Mouse (Mus musculus) small intestine, adult 2 months (tissue): ENCODE data around the gene Piwil1. TPM values are rescaled to one million over a fixed set of nuclear protein-coding genes. Genes with fewer than 3 reads are reported as not detected.
"Not testable (repeated sequence)": the region's sequence is repeated elsewhere in the genome, so short reads cannot be mapped to it uniquely, and the experiment has no call there.

Experiments
- H3K27ac ChIP-seq: fragments of 200-500 bp; 2 replicates; pipeline ENCODE4 v1.5.1; 2012; ENCODE audit warnings: low read depth, low read length, control low read depth, inconsistent platforms; ENCODE audit not compliant: insufficient read depth
- H3K27me3 ChIP-seq: fragments of 200-500 bp; 2 replicates; pipeline ENCODE4 v1.6.1; 2012; ENCODE audit warnings: mild to moderate bottlenecking, moderate library complexity, low read length, inconsistent platforms; ENCODE audit not compliant: control insufficient read depth, insufficient read depth
- H3K36me3 ChIP-seq: fragments of 200-500 bp; 2 replicates; pipeline ENCODE4 v1.6.1; 2012; ENCODE audit warnings: mild to moderate bottlenecking, low read length, control low read depth, inconsistent platforms; ENCODE audit not compliant: control insufficient read depth, insufficient read depth
- H3K4me1 ChIP-seq: fragments of 200-500 bp; 2 replicates; pipeline ENCODE4 v1.6.1; 2012; ENCODE audit warnings: low read length, inconsistent platforms, mixed read lengths; ENCODE audit not compliant: control insufficient read depth, insufficient read depth, insufficient read length
- H3K4me3 ChIP-seq: fragments of 200-500 bp; 2 replicates; pipeline ENCODE4 v1.5.1; 2012; ENCODE audit warnings: low read depth, mild to moderate bottlenecking, control low read depth, inconsistent platforms, low read length, moderate library complexity
- CTCF ChIP-seq: fragments of 200-500 bp; IDR thresholded peaks from 2 replicates; pipeline ENCODE4 v1.5.1; 2012; ENCODE audit warnings: low read depth, mild to moderate bottlenecking, control low read depth, inconsistent platforms, low read length, moderate library complexity, mixed read lengths; ENCODE audit not compliant: insufficient replicate concordance, insufficient read length; ENCODE audit errors: extremely low read depth
- POLR2A ChIP-seq: fragments of 200-500 bp; IDR thresholded peaks from 2 replicates; pipeline ENCODE4 v1.6.1; 2012; ENCODE audit warnings: low read depth, mild to moderate bottlenecking, control low read depth, inconsistent platforms, low read length, moderate library complexity
- WGBS: fragments of 180-500 bp; shearing (Covaris S2); methylation state at CpG from one replicate; pipeline ENCODE4 v1.1.7; 2018; 5-methylcytosine and 5-hydroxymethylcytosine counted together
- polyA plus RNA-seq: library from polyadenylated mRNA; depleted of rRNA; stranded (reverse); fragments of >200 nt; gene quantifications from 2 replicates; pipeline ENCODE4 v1.2.3, GENCODE M21; 2012

The Piwil1 gene
- polyA plus RNA-seq, 1 experiment = not detected

GRCm38 (mm10) chr5:128710596-128710995, 8.3 kb downstream of the Piwil1 start:
- Histone ChIP-seq H3K4me1 (no peaks in the 10 kb centered on the region), H3K36me3 (no peaks in the 10 kb centered on the region), H3K4me3 (no peak overlapping the region), H3K27ac (no peak overlapping the region), H3K27me3 (no peaks in the 10 kb centered on the region)
- TF ChIP-seq POLR2A = no peak
- no peak for TF ChIP-seq CTCF
- WGBS = 30% methylated on average over 8 of the region's 8 CpGs

- Histone ChIP-seq H3K27me3 (no peaks in the 10 kb centered on the region), H3K4me3 (no peak overlapping the region), H3K4me1 (no peaks in the 10 kb centered on the region), H3K27ac (no peak overlapping the region), H3K36me3 (no peaks in the 10 kb centered on the region)
- WGBS = 84% methylated on average over 6 of the region's 6 CpGs
- TF ChIP-seq POLR2A (no peak), CTCF (no peak)
These were observed 9.5 kb downstream of the Piwil1 start for GRCm38 (mm10) chr5:128711847-128712246.

GRCm38 (mm10) chr5:128715171-128715570, 12.8 kb downstream of the Piwil1 start:
- no peak for TF ChIP-seq POLR2A
- no peak for TF ChIP-seq CTCF
- Histone ChIP-seq H3K4me1 (no peaks in the 10 kb centered on the region), H3K27ac (no peak overlapping the region), H3K36me3 (no peaks in the 10 kb centered on the region), H3K27me3 (no peaks in the 10 kb centered on the region), H3K4me3 (no peak overlapping the region)
- 76% methylated on average over 16 of the region's 16 CpGs for WGBS

- WGBS = 88% methylated on average over 11 of the region's 11 CpGs
- not testable (repeated sequence) for H3K36me3 ChIP-seq, H3K4me3 ChIP-seq, H3K4me1 ChIP-seq, H3K27ac ChIP-seq, H3K27me3 ChIP-seq
These were observed 18.1 kb downstream of the Piwil1 start for GRCm38 (mm10) chr5:128720461-128720860.

- no peaks in the 10 kb centered on the region for H3K27me3 ChIP-seq
- H3K4me3 ChIP-seq = no peak overlapping the region
- H3K4me1 ChIP-seq = no peaks in the 10 kb centered on the region
- WGBS = 76% methylated on average over 5 of the region's 5 CpGs
- no peak overlapping the region for H3K27ac ChIP-seq
- TF ChIP-seq POLR2A (no peak), CTCF (no peak)
- no peaks in the 10 kb centered on the region for H3K36me3 ChIP-seq
These were observed 27.0 kb downstream of the Piwil1 start for GRCm38 (mm10) chr5:128729341-128729740.

GRCm38 (mm10) chr5:128730634-128731033, 28.3 kb downstream of the Piwil1 start:
- Histone ChIP-seq H3K36me3 (no peaks in the 10 kb centered on the region), H3K4me3 (no peak overlapping the region), H3K4me1 (no peaks in the 10 kb centered on the region), H3K27me3 (no peaks in the 10 kb centered on the region), H3K27ac (no peak overlapping the region)
- WGBS = 46% methylated on average over 5 of the region's 5 CpGs
- TF ChIP-seq CTCF (no peak), POLR2A (no peak)

- 70% methylated on average over 11 of the region's 11 CpGs for WGBS
- no peak for TF ChIP-seq POLR2A
- TF ChIP-seq CTCF = no peak
- Histone ChIP-seq H3K4me1 (no peaks in the 10 kb centered on the region), H3K36me3 (no peaks in the 10 kb centered on the region), H3K4me3 (no peak overlapping the region), H3K27ac (no peak overlapping the region), H3K27me3 (no peaks in the 10 kb centered on the region)
These were observed 30.2 kb downstream of the Piwil1 start for GRCm38 (mm10) chr5:128732416-128733014.

GRCm38 (mm10) chr5:128733955-128734354, 31.6 kb downstream of the Piwil1 start:
- Histone ChIP-seq H3K36me3 (no peaks in the 10 kb centered on the region), H3K4me1 (no peaks in the 10 kb centered on the region), H3K4me3 (no peak overlapping the region), H3K27me3 (no peaks in the 10 kb centered on the region), H3K27ac (no peak overlapping the region)
- 3% methylated on average over 6 of the region's 6 CpGs for WGBS
- TF ChIP-seq CTCF (peak; percentile 58; the same call in 1 of the 2 replicates), POLR2A (no peak)
